Mouse (Mus musculus) adrenal gland, postnatal 4 days (tissue): ENCODE results near the gene Tmem132a. TPM values are rescaled to one million over a fixed set of nuclear protein-coding genes. Genes with fewer than 3 reads are reported as not detected.

Source experiments
- DNase-seq, 2 experiments: peaks; one replicate each; pipeline ENCODE4 v3.0.0; 2021 to 2022; ENCODE audit warnings: low spot score in 2 of 2, mixed read lengths in 2 of 2
- total RNA-seq, 2 experiments: library from RNA; stranded (reverse); gene quantifications; 2 replicates each; pipeline ENCODE4 v1.2.3; 2021

Tmem132a gene
- total RNA-seq, 2 experiments from 2014 or later: 40.7 to 48.1 TPM

DNA sequence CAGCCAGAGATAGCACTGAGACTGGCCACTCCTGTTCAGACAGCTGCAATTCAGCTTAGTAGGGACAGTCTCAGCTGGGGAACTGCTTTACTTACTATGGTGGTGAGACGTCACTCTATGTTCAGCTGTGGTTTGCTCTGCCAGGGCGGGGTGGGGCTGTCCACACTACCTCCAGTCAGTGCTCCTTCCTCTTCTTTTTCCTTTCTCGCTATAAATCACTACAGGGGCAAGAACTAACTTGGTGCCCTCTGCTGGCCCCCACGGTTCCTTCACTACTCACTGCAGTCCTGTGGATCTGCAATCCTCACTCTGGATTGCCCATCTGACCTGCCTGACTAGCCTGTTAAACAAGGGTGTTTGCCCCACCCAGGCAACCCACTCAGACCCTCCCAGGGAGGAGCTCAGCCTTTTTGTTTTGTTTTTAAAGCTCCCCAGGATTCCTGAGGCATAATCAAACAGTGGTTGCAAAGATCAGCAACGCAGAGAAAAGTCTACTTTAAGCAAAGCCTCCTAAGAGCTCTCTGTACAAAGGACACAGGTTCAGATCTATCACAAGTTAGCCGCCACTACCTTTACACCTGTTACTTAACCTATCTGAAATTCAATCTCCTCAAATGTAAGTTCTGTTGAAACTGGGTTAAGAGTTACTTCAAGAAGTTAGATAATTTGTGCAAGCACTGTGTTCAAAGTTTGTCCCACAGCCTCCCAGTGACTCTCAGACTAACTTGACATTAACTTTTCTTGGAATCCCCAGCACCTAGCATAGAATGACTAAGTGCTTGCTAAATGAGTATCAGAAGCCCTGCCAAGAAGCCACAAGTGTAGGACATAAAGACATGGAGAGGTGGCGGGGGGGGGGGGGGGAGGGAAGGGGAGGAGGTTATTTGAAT, 10.6 kb upstream of the Tmem132a start:
- no peak for DNase-seq

DNA sequence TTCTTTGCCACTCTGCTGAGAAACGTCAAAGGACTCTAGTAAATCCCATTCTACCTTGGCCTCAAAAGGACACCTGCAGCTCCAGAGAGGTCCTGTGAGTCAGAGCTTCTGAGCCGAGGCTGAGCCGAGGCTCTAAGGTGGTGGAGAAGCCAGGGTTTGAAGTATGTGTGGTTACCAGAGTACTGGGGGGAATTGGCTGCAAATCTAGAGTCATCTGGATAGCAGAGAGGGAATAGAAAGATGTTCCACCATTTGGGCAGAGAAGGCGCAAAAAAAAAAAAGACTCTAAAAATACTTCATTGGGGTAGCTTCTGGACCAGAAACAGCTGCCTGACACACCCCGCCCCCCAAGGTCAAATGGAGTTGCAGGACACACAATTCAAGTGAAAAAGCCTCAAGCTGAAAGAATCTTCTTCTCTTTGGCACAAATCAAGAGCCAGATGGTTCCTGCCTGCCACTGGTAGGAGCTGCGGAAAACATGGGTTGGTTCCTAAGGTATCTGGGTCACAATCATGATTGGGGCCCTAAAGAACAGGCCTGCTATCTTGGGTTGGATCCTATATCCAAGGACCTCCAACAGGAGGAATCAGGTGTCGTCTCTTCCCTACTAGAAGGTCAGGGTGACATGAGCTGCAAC, 8.6 kb upstream of the Tmem132a start:
- DNase-seq: no peak

DNA sequence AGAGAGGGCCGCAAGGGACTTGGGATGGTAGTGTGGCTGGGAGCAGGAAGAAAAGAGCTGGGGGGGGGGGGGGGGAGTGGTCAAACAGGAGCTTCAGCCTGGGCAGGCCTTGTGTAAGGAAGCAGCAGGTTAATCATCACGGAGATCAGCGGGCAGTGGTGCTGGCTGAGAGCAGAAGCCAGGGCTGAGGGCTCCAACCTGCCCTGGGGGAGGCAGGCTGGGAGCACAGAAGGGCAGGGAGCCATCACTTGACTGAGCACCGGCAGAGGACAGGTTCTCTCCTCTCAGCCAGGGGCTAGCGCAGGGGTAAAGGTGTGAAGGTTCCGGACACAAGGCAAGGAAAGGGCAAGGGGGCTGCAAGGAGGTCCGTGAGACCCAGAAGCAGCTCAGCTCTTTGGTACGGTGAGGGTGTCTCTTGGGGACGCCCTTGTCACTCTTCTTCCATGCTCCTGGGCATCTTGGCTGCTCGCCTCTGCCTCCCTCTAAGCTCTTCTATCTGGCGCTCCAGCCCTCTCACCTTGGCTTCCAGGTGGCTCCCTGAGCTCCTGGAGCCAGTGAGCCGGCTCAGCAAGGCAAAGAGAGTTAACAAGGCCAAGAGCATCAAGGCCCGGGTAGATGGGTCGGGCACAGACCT, 1.7 kb upstream of the Tmem132a start:
- no peak for DNase-seq

DNA sequence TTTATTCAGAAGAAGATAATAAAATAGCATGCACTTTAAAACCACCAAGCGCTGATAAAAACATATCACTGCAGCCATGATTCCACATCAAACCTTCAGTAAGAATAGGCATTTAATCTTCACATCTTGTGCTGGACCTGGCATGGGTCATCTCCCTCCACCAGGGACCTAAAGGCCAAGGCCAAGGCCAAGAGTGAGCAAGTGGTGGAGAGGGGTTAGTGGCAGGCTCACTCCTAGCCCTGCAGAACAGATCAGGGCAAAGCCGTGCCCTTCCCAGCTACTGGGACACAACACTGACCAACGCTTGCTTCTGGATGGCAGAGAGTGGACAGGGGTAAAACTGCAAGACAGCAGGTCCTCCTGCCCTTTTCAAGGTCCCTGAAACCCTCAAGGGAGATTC, 936 bp upstream of the Tmem132a start:
- DNase-seq: no peak

DNA sequence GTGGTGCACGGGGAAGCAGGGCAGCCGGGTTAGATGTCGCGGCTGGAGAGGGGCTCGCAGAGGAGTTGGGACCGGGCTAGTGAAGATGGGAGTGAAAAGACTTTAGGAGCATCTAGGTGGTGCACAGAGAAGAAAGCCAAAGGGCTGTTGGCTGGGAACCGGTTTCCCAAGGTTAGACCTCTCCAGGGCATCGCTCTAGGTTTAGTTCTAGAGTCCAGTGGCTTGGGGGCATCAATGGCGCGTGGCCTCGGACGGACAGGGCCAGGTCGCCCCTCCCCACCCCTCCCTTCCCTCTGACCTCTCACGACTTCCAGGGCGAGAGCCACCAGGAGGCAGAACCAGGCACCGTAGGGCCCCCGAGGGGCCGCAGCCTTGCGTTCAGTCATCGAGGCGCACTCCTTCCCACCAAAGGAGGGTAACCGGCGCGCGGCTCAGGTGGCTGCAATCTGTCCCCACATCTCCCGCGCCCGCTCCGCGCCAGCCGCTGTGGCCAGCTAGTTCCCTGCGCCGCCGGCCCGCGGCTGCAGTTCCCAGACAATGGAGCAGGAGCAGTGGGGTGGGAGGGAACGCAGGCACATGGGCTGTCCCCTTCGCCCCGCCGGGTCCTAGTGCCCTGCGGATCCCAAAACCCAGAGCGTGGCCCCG, 377 bp downstream of the Tmem132a start:
- peak; percentile 48 to 55 for DNase-seq

DNA sequence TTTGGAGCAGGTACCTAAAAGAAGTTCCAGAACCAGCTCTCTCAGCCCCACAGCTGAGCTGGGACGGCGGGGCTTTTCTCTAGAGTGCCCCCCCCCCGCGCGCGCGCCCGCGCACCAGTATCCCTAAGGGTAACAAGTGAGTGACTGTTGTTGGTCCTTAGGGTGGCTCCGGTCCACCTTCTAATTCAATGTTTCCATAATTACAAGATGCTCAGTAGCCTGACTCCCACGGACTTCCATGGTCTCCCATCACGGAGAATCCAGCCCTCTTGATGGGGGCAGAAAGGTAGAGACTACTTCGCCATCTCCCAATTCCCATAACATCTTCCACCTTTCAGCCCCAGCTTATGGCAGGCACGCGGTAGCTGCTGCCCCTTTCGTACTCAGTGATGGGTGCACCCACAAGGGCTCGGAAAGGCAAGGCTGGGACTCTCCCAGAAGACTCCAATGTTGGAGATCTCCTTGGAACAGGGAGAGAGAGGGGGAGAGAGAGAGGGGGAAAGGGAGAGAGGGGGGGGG, 1.1 kb downstream of the Tmem132a start:
- DNase-seq: no peak

DNA sequence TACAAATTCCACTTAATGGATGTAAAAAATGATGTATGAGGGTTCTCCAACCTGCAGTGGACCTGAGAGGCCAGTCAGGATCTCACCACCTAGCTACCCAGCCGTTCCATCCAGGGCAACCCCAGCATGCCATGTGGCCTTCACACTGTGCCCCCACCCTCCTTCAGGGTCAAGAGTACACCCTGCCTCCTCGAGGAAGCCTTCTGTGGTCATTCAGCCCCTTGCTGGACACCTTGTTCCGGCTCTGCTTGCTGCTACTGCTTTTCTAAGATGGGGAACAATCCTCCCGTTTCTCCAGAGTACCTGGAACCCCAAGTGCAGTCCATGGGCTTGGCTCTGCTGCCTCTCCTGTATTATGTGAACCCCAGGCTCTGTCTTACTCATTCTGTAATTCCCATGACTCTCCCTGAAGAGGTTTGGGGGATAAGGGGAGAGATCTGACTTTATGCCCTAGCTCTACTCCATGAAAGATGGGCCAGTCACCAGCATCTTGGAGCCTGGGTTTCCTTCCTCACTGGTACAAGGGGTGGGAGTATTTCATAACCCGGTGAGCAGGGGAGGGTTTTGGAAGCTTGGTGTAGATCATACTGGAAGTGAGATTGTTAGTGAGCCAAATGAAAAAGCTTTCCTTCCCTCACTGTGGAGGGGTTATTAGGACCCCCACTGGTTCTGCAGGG, 1.7 kb downstream of the Tmem132a start:
- DNase-seq: no peak

DNA sequence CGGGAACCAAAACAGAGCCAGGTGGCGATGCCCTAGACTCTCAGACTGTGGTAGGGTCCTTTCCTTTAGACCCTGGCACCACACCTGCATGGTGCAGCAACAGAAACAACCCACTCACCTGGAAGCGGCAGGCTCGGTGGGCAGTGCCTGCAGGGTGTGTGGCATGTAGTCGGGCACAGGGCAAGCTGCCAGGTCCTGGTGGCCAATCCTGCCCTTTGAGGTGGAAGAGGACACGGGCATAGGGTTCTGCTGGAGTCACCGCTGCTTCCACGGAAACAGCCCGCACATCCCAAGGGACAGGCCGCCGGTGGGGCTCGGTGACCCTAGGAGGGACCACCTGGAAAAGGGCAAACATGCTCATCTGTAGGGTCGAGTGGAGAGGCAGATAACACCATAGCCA, 3.4 kb downstream of the Tmem132a start:
- DNase-seq: no peak

DNA sequence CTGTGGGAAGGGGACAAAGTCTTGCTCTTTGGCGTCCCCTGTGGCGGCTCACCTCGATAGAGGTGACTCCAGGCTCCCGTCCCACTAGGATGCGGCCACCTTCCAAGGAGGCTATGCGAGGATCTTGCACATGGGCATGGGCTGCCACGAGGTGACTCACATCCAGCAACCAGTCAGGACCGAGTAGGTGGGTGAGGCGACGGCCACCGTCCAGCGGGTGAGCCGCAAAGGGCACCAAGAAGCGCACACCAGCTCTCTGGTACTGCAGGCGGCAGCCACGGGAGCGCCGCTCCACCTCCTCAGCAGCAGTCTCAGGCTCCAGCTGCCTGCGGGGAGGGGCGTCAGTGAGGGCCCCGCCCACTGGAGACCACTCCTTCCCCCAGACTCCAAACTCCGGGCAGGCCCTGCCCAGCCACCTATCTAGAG, 9.7 kb downstream of the Tmem132a start:
- no peak for DNase-seq

DNA sequence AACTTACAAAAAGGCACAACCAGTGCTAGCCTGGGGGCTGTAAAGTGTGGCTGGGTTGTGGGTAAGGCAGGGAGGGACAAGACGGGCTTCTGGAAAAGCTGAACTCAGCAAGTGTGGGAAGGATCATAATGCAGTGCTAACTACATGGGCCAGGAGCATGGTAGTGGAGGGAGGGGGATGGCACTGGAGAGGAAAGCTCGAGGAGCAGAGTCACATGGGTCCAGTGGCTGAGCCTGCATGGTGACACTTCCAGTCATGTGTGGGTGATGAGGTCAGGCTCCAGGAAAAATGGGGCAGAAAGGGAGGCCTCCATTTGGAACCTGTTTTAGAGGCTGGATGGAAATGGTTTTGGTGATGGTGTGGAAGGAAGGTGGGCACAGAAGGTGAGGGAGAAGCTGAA, 13.2 kb downstream of the Tmem132a start:
- DNase-seq: no peak

DNA sequence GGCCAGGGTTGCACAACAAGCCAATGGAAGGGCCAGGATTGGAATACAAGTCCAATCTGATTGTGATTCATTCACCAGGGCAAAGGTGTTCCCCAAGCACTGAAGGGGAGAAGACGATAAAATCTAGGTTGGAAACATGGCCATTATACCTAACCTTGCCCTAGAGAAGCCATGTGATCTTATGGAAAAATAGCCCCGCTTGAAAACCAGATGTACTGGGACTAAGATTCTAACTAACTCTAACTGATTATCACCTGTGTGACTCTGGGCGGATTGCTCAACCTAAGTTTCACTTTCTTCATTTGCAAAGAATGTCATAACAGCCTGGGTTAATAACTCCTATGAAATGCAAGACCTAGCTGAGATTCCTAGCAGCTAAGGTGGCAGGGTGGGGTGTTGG, 14.3 kb downstream of the Tmem132a start:
- no peak for DNase-seq

DNA sequence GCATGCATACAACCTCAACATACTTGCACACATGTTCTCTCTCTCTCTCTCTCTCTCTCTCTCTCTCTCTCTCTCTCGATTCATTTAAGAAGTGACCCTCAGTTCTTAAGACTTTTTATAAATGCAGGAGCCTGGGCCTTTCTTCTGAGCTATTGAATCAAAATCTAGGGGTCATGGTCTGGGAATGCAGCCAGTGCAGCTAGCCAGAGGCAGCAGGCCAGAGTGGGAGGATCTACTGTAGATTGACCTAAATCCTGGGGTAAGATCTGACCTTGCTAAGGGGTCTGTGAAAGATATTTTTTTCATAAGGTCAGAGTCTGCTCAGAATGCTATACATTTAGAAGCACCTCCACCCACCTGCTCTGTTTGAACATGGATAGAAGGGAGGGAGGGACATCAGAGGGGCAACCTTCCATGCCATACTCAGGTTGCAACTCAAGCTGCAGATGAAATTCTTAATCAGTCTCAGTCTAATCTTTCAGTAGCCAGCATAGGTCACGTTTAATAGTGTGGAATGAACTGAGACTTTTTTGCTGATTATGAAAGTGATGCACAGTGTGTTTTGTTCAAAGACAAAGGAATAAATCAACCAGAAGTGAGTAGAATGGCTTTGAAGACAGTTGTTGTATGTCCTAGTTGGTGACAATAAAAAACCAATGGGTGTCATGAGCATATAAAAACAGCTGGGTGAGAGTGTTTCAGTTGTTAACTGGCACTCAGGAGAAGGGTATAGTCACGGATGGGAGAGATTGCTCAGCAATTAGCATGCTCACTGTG, 22.2 kb downstream of the Tmem132a start:
- DNase-seq: peak in 1 of 2 experiments; percentile 37

DNA sequence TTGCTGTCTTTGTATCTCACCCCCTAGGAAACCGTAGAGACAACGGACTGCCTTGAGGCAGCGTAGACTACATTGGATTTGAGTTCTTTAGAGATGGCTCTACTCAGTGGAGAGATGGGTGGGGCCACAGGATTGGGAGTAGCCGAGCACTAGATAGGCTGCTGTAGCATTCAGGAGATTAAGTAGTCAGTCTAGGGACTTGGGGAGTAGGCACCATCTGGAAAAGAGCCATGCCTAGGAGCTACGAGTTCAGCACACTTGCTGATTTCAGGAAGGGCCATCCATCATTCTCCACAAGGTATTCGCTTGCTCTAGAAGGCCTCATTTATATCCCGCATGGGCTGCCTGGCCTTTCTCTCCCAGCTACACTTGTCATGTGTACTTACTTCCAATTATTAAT, 23.6 kb downstream of the Tmem132a start:
- no peak for DNase-seq

DNA sequence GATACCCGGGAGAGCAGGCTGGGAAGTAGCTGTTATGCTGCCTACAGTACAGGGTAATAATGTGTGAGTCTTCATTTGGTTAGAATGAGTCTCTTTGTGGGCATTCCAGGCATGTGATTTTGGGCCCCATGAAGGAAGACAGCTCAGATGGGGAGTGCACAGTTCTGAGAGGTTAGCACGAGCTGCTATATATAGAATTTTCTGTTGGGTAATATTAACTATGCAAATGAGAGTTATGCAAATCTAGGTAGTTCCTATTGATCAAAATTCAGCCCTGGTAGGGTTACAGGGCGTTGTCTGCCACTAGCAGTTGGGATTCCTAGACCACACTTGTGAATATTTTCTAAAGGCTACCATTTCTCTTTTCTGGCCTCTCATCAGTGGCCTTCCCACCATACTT, 24.3 kb downstream of the Tmem132a start:
- no peak for DNase-seq

DNA sequence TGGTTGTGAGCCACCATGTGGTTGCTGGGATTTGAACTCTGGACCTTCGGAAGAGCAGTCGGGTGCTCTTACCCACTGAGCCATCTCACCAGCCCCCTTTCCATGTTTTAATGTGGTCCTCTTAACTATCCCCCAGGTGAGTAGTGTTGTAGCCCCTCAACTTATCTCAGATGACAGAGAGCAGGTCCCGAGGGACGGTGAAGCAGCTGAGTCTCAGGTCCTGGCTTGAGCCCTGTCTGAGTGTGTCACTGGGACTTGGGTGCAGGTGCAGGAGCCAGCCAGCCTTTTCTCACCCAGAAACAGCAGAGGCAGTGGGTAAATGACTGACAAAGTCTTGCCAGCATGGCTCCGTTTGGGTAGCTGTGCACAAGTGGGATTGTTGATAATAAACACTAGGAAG, 25.5 kb downstream of the Tmem132a start:
- no peak for DNase-seq

DNA sequence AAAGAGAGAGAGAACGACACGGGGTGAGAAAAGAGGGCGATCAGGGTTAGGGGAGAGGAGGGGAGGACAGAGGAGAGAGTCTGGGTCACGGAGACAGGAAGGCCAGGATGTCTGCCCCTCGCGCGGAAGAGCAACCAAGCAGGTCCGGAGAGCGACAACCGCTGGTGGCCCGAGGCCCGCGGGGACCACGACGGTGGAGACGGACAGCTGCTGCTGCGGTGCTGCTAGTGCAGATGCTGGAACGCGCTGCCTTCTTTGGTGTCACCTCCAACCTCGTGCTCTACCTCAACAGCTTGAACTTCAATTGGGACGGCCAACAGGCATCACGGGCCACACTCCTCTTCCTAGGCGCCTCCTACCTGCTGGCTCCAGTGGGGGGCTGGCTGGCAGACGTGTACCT, 26.8 kb downstream of the Tmem132a start:
- no peak for DNase-seq

DNA sequence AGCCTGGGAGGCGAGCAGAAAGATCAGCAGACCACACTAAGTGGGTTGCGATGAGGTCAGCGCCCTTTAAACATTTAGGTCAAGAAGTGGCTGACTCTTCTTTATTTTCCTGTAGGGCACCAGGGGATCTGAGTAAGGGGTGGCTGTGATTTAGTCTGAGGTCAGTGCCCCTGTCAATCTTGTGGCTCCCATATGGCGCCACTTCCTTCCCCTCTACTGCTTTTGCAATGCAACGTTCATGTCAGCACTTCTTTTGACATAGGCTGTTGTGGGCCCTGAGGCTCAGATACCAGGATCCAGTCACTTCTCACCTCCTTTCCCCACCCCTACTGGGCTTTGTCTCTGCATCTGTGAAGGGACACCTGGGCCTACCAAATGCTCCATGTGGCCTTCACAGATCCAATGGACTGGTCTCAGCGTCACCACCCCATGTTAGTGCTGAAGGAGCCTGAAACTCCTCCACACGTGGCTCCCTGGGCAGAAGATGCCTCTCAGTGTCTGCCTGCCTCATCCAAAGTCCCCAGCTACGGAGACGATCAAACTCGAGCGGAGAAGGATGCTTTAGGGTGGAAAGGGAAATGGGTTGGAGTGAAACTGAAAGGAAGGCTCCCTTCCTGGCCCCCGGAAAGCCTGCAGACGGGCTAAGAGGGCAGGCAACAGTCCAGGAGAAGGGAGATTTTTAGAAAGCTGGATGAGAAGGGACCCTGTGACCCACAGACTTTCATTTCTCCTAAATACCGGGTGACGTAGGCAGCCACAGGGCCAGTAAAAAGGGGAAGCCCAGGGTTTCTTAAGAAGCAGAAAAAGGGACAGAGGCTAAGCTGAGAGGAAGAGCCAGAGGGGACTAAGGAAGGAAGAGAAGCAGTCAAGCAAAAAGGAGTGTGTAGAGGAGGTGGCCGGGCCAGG, 27.8 kb downstream of the Tmem132a start:
- no peak for DNase-seq

DNA sequence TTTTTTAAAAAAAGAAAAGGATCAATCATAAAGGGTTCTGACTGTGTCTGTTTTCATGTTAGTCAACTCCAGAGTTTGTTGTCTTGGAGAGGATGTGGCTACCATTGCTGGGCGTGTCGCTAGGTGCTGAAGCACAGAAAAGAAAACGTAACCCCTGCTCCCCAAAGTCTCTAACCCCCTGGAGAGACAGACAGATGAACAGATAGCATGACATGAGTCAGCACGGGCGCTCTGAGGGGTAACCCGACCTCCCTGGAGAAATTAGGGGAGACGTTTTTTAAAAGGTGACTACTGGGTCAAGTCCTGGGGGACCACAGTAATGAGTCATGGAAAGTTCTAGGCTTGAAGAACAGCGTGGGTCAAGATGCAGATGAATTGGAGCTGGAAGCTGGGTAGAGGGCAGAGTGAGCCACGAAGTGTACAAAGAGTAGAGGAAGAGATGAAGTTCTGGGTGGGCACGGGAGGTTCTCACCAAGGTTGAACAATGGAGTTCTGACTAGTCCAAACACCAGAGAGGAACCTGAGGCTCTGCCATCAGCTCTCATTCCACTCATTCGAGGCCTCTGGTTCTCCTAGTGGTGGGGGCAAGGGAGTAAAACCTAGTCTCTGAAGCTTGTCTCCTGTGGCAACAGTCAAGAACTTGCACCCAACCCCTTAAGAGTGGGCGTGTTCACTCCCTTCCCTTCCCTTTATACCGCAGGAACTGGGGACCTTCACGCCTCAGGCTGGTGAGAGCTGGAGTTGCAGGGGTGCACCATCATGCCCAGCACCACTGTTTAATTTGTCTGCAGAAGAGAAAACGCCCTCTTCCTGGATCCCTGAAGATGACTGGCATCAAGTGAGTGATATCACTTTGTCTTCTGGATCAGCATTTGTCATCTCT, 30.5 kb downstream of the Tmem132a start, which contains the start of gene Slc15a3:
TSS of gene Slc15a3 (plus strand) at position 718 of the 883 bp plus-strand sequence.
- DNase-seq: no peak
